Mouse (Mus musculus) spleen, postnatal 14 days (tissue): ENCODE results near the gene Krtap5-4.
"Not testable (repeated sequence)": the region's sequence is repeated elsewhere in the genome, so short reads cannot be mapped to it uniquely, and the experiment has no call there.

Experiments used
- DNase-seq, 2 experiments: peaks; one replicate each; pipeline ENCODE4 v3.0.0; 2021 to 2022; ENCODE audit warnings: low spot score in 2 of 2

Krtap5-4 gene

GRCm38 (mm10) chr7:142321637-142322306 is 18.4 kb downstream of the Krtap5-4 start:
- not testable (repeated sequence) for DNase-seq

- no peak for DNase-seq
Observed at GRCm38 (mm10) chr7:142322641-142323040, 19.3 kb downstream of the Krtap5-4 start.

GRCm38 (mm10) chr7:142323396-142324117 is 20.2 kb downstream of the Krtap5-4 start:
- DNase-seq, result no peak

GRCm38 (mm10) chr7:142326714-142327445 is 23.5 kb downstream of the Krtap5-4 start:
- DNase-seq, result no peak

- DNase-seq, result no peak
Observed at GRCm38 (mm10) chr7:142328507-142328906, 25.2 kb downstream of the Krtap5-4 start.

GRCm38 (mm10) chr7:142330271-142330724 is 26.9 kb downstream of the Krtap5-4 start:
- no peak for DNase-seq

GRCm38 (mm10) chr7:142331281-142331680 is 27.9 kb downstream of the Krtap5-4 start:
- DNase-seq, result no peak

- DNase-seq, result not testable (repeated sequence)
Observed at GRCm38 (mm10) chr7:142332741-142333140, 29.4 kb downstream of the Krtap5-4 start.

- peak; percentile 74 to 84 for DNase-seq
Observed at GRCm38 (mm10) chr7:142334246-142334645, 30.9 kb downstream of the Krtap5-4 start.

GRCm38 (mm10) chr7:142335151-142335550 is 31.8 kb downstream of the Krtap5-4 start:
- DNase-seq, result no peak

GRCm38 (mm10) chr7:142340269-142340970 is 37.1 kb downstream of the Krtap5-4 start:
- peak in 1 of 2 experiments; percentile 46 for DNase-seq

- DNase-seq, result no peak
Observed at GRCm38 (mm10) chr7:142341564-142342246, 38.4 kb downstream of the Krtap5-4 start.

GRCm38 (mm10) chr7:142342247-142342640 is 38.9 kb downstream of the Krtap5-4 start:
- no peak for DNase-seq

- DNase-seq, result no peak
Observed at GRCm38 (mm10) chr7:142347542-142347941, 44.2 kb downstream of the Krtap5-4 start.

- DNase-seq, result no peak
Observed at GRCm38 (mm10) chr7:142349308-142349961, 46.1 kb downstream of the Krtap5-4 start.

GRCm38 (mm10) chr7:142351569-142351968 is 48.2 kb downstream of the Krtap5-4 start:
- DNase-seq, result no peak

GRCm38 (mm10) chr7:142353854-142354253 is 50.5 kb downstream of the Krtap5-4 start:
- DNase-seq, result no peak
